8 mouse cellular contexts compared by ENCODE assay signal in genomic region chr6:55117325-55118109, GRCm38 (mm10). TPM values are rescaled to one million over a fixed set of nuclear protein-coding genes. Genes with fewer than 3 reads are reported as not detected.
A peak's percentile ranks its signal among the peaks of the same experiment; 100 is the strongest.
DNase-seq lines count a peak whose midpoint lies in the region; ATAC-seq and TF ChIP-seq lines count a peak whose summit lies in the region.

No protein-coding gene starts in this region.

- TF ChIP-seq EP300 in heart, adult 2 months (IDR thresholded peaks at IDR 0.05; ENCODE audit: insufficient read depth, low read depth, low read length) = no peak

- H3K4me3 ChIP-seq in heart, adult 2 months = peak overlapping the region; percentile 37
- peak overlapping the region; percentile 4 for H3K4me3 ChIP-seq in cortical plate, adult 2 months (ENCODE audit: insufficient read depth, low read length)
- peak overlapping the region; percentile 61 for H3K4me3 ChIP-seq in hindbrain, embryonic 10.5 days
- H3K4me3 ChIP-seq in limb, embryonic 12.5 days (replicated peaks) = peak overlapping the region; percentile 52
- H3K4me3 ChIP-seq in neural tube, embryonic 11.5 days (ENCODE audit: low read depth, low read length) = peak overlapping the region; percentile 49

- H3K27ac ChIP-seq in heart, adult 2 months = no peak overlapping the region
- H3K27ac ChIP-seq in cortical plate, adult 2 months (ENCODE audit: insufficient read depth, low read length) = no peak overlapping the region
- peak overlapping the region; percentile 64 for H3K27ac ChIP-seq in hindbrain, embryonic 10.5 days
- H3K27ac ChIP-seq in limb, embryonic 12.5 days = no peak overlapping the region
- H3K27ac ChIP-seq in neural tube, embryonic 11.5 days (ENCODE audit: low read depth, low read length) = no peak overlapping the region

- DNase-seq in heart, adult 2 months = peak; percentile 15 to 35
- no peak for DNase-seq in heart, adult 9 months (ENCODE audit: low spot score in 2 of 2)
- DNase-seq in hindbrain, embryonic 10.5 days (ENCODE audit: low spot score) = peak; percentile 49
- peak; percentile 49 for DNase-seq in neural tube, embryonic 11.5 days (ENCODE audit: low spot score)
- no peak for DNase-seq in thymus, adult 18-20 months
- DNase-seq in natural killer cell, adult 2 months (ENCODE audit: low spot score in 2 of 2) = no peak

- no peaks in the 10 kb centered on the region for H3K79me2 ChIP-seq in heart, adult 2 months (replicated peaks; ENCODE audit: control insufficient read depth, insufficient read depth, low read length)

- H3K9me3 ChIP-seq in hindbrain, embryonic 10.5 days = no peaks in the 10 kb centered on the region
- H3K9me3 ChIP-seq in limb, embryonic 12.5 days = no peaks in the 10 kb centered on the region
- no peaks in the 10 kb centered on the region for H3K9me3 ChIP-seq in neural tube, embryonic 11.5 days (ENCODE audit: control insufficient read depth, low read length)

- no peak for TF ChIP-seq CTCF in heart, adult 2 months (IDR thresholded peaks at IDR 0.05)
- TF ChIP-seq CTCF in cortical plate, adult 2 months (IDR thresholded peaks at IDR 0.05; ENCODE audit: extremely low read depth, insufficient read depth, low read length) = no peak

- intact Hi-C loops in heart, adult 2 months (cut with DNase I) = no loop called here

- WGBS in heart, adult 2 months = 12% methylated on average over 68 of the region's 68 CpGs
- under 1% methylated on average over 67 of the region's 68 CpGs for WGBS in hindbrain, embryonic 10.5 days
- under 1% methylated on average over 67 of the region's 68 CpGs for WGBS in limb, embryonic 12.5 days
- WGBS in neural tube, embryonic 11.5 days = under 1% methylated on average over 68 of the region's 68 CpGs

- peaks cover 2% of the 10 kb centered on the region; the same call in 1 of the 2 replicates for H3K27me3 ChIP-seq in heart, adult 2 months (ENCODE audit: control insufficient read depth, insufficient read depth, low read length)
- peaks cover 87% of the 10 kb centered on the region for H3K27me3 ChIP-seq in hindbrain, embryonic 10.5 days (ENCODE audit: insufficient read depth, poor library complexity, severe bottlenecking)
- H3K27me3 ChIP-seq in limb, embryonic 12.5 days = peaks cover 84% of the 10 kb centered on the region
- H3K27me3 ChIP-seq in neural tube, embryonic 11.5 days (ENCODE audit: control insufficient read depth, insufficient read depth, low read length) = peaks cover 41% of the 10 kb centered on the region

- H3K4me2 ChIP-seq in limb, embryonic 12.5 days = peak overlapping the region; percentile 86
- peak overlapping the region; percentile 73 for H3K4me2 ChIP-seq in neural tube, embryonic 11.5 days (ENCODE audit: low read depth)

- no peak for TF ChIP-seq POLR2A in heart, adult 2 months (IDR thresholded peaks at IDR 0.05; ENCODE audit: insufficient read depth, low read depth, low read length)
- TF ChIP-seq POLR2A in cortical plate, adult 2 months (IDR thresholded peaks at IDR 0.05; ENCODE audit: extremely low read depth, insufficient read depth, low read length) = no peak

- no peak overlapping the region for H3K9ac ChIP-seq in heart, adult 2 months (ENCODE audit: low read depth, low read length)
- H3K9ac ChIP-seq in limb, embryonic 12.5 days (replicated peaks) = peak overlapping the region; percentile 42; the same call in 1 of the 2 replicates
- no peak overlapping the region; the same call in 1 of the 2 replicates for H3K9ac ChIP-seq in neural tube, embryonic 11.5 days (ENCODE audit: low read length)

- no peaks in the 10 kb centered on the region for H3K4me1 ChIP-seq in heart, adult 2 months (ENCODE audit: control insufficient read depth, insufficient read depth, low read length)
- no peaks in the 10 kb centered on the region for H3K4me1 ChIP-seq in cortical plate, adult 2 months (ENCODE audit: control insufficient read depth, insufficient read depth, low read length)
- peaks cover 24% of the 10 kb centered on the region for H3K4me1 ChIP-seq in hindbrain, embryonic 10.5 days (replicated peaks)
- H3K4me1 ChIP-seq in limb, embryonic 12.5 days (replicated peaks) = peaks cover 13% of the 10 kb centered on the region
- no peaks in the 10 kb centered on the region; the same call in 1 of the 2 replicates for H3K4me1 ChIP-seq in neural tube, embryonic 11.5 days (ENCODE audit: control insufficient read depth, insufficient read depth, low read length)

- ATAC-seq in limb, embryonic 12.5 days (ENCODE audit: insufficient number of reproducible peaks, insufficient read depth, low FRiP score, low TSS enrichment, low read depth) = peak; percentile 63; the same call in 1 of the 2 replicates
- peak; percentile 27 for ATAC-seq in neural tube, embryonic 11.5 days (ENCODE audit: insufficient read depth, low FRiP score, low TSS enrichment)

- H3K36me3 ChIP-seq in heart, adult 2 months (ENCODE audit: control insufficient read depth, insufficient read depth, low read length) = no peaks in the 10 kb centered on the region
- no peaks in the 10 kb centered on the region for H3K36me3 ChIP-seq in hindbrain, embryonic 10.5 days
- no peaks in the 10 kb centered on the region for H3K36me3 ChIP-seq in limb, embryonic 12.5 days
- H3K36me3 ChIP-seq in neural tube, embryonic 11.5 days (ENCODE audit: control insufficient read depth, insufficient read depth, low read length) = no peaks in the 10 kb centered on the region

RNA-seq across cellular contexts. Expression of gene Crhr2, which starts 15.3 kb away (rescaled TPM):
- total RNA-seq in heart, adult 2 months (2021) = 10 to 100 TPM; 18.2 to 19.8 TPM
- polyA plus RNA-seq in heart, adult 2 months (2012; rRNA removed) = 51.7 and 70.8 TPM in 2 replicates
- polyA plus RNA-seq in cortical plate, adult 2 months (2012; rRNA removed) = 2.0 and 2.3 TPM in 2 replicates
- polyA plus RNA-seq in hindbrain, embryonic 10.5 days (2016; fragmentation: Nextera tagmentation; extraction: Ambion mirVana) = 0.24 and 0.62 TPM in 2 replicates
- polyA plus RNA-seq in limb, embryonic 12.5 days (2016; fragmentation: Nextera tagmentation; extraction: Ambion mirVana) = 0.09 TPM in 1 of 2 replicates, not detected in the other
- 0.29 and 0.69 TPM in 2 replicates for polyA plus RNA-seq in neural tube, embryonic 11.5 days (2014; fragmentation: Nextera tagmentation; extraction: Ambion mirVana)

RNA-seq across cellular contexts. Expression of gene Inmt, which starts 57.3 kb away (rescaled TPM):
- 10 to 100 TPM; 19.9 to 72.0 TPM for total RNA-seq in heart, adult 2 months (2021)
- 9.7 and 19.2 TPM in 2 replicates for polyA plus RNA-seq in heart, adult 2 months (2012; rRNA removed)
- polyA plus RNA-seq in cortical plate, adult 2 months (2012; rRNA removed) = 3.5 TPM in 2 replicates
- 1.9 and 2.5 TPM in 2 replicates for polyA plus RNA-seq in hindbrain, embryonic 10.5 days (2016; fragmentation: Nextera tagmentation; extraction: Ambion mirVana)
- polyA plus RNA-seq in limb, embryonic 12.5 days (2016; fragmentation: Nextera tagmentation; extraction: Ambion mirVana) = not detected in 2 replicates
- polyA plus RNA-seq in neural tube, embryonic 11.5 days (2014; fragmentation: Nextera tagmentation; extraction: Ambion mirVana) = not detected in 2 replicates

Comparison
In these comparisons a context has a peak if more than half of its experiments do, and no peak if none do; other contexts are left out.
1. DNase-seq: peak in heart, adult 2 months (2 of 2), hindbrain, embryonic 10.5 days (single experiment) and neural tube, embryonic 11.5 days (single experiment); none in heart, adult 9 months (0 of 2), thymus, adult 18-20 months (0 of 2) and natural killer cell, adult 2 months (0 of 2).
2. H3K4me3 ChIP-seq: peak in every context shown above with its lines; median percentile 61 in hindbrain, embryonic 10.5 days; 52 in limb, embryonic 12.5 days; 49 in neural tube, embryonic 11.5 days; 37 in heart, adult 2 months; 4 in cortical plate, adult 2 months.
3. RNA of gene Crhr2, which starts 15.3 kb away (polyA plus RNA-seq): 51.7 to 70.8 TPM in heart, adult 2 months; 2.0 to 2.3 TPM in cortical plate, adult 2 months, 0.29 to 0.69 TPM in neural tube, embryonic 11.5 days, 0.24 to 0.62 TPM in hindbrain, embryonic 10.5 days and 0.09 TPM in limb, embryonic 12.5 days; every median in the first group is over 10 times any median in the second.